Mouse (Mus musculus) adrenal gland, postnatal 10 days (tissue): ENCODE measurements around the gene Dctn1. TPM values are rescaled to one million over a fixed set of nuclear protein-coding genes. Genes with fewer than 3 reads are reported as not detected.
A peak's percentile ranks its signal among the peaks of the same experiment; 100 is the strongest.

ENCODE experiments used
- DNase-seq: peaks from one replicate; pipeline ENCODE4 v3.0.0; 2021; ENCODE audit warnings: mixed read lengths
- total RNA-seq, 2 experiments: library from RNA; stranded (reverse); gene quantifications; 2 replicates each; pipeline ENCODE4 v1.2.3; 2021

The Dctn1 gene
- total RNA-seq, 2 experiments from 2014 or later = 101 to 119 TPM

GRCm38 (mm10) chr6:83231486-83231885 lies 65.8 kb downstream of the Dctn1 start:
- DNase-seq = no peak

- no peak for DNase-seq
Observed at GRCm38 (mm10) chr6:83233306-83233705, 67.6 kb downstream of the Dctn1 start.

GRCm38 (mm10) chr6:83234280-83234741 lies 68.6 kb downstream of the Dctn1 start:
- DNase-seq = peak; percentile 17

GRCm38 (mm10) chr6:83237123-83237522 lies 71.4 kb downstream of the Dctn1 start:
- no peak for DNase-seq

- DNase-seq = no peak
Observed at GRCm38 (mm10) chr6:83244422-83245061, 78.8 kb downstream of the Dctn1 start.

GRCm38 (mm10) chr6:83245134-83245533 lies 79.4 kb downstream of the Dctn1 start:
- peak; percentile 92 for DNase-seq

- DNase-seq = no peak
Observed at GRCm38 (mm10) chr6:83245997-83246396, 80.3 kb downstream of the Dctn1 start.

- no peak for DNase-seq
Observed at GRCm38 (mm10) chr6:83246750-83247149, 81.0 kb downstream of the Dctn1 start.

GRCm38 (mm10) chr6:83247153-83247552 lies 81.4 kb downstream of the Dctn1 start:
- no peak for DNase-seq

Other genes starting within 250 kb of the Dctn1 start
- gene Sema4f, start 226.2 kb upstream of the Dctn1 start, total RNA-seq = 1 to 10 TPM; 1.0 to 2.8 TPM
- gene M1ap, start 219.0 kb upstream of the Dctn1 start, total RNA-seq = under 1 TPM; 0.36 to 0.39 TPM
- gene Dok1, start 132.4 kb upstream of the Dctn1 start, total RNA-seq = 10 to 100 TPM in 1 of 2 experiments, 1 to 10 TPM in 1; 9.8 to 11.2 TPM
- 1 to 10 TPM; 4.8 to 6.0 TPM for gene Loxl3, start 131.7 kb upstream of the Dctn1 start, total RNA-seq
- gene Aup1, start 111.4 kb upstream of the Dctn1 start, total RNA-seq = 100 to 1,000 TPM; 143 to 149 TPM
- gene Htra2, start 110.6 kb upstream of the Dctn1 start, total RNA-seq = 10 to 100 TPM; 53.4 to 60.5 TPM
- gene Dqx1, start 108.1 kb upstream of the Dctn1 start, total RNA-seq = 1 to 10 TPM; 3.7 TPM
- gene Tlx2, start 95.6 kb upstream of the Dctn1 start, total RNA-seq = 10 to 100 TPM; 11.9 to 14.3 TPM
- gene Pcgf1, start 88.1 kb upstream of the Dctn1 start, total RNA-seq = 10 to 100 TPM; 26.4 to 34.2 TPM
- 1 to 10 TPM; 5.8 to 8.7 TPM for gene Lbx2, start 79.6 kb upstream of the Dctn1 start, total RNA-seq
- gene Ccdc142, start 64.3 kb upstream of the Dctn1 start, total RNA-seq = 1 to 10 TPM; 2.4 to 7.9 TPM
- gene Gm42688, start 64.3 kb upstream of the Dctn1 start, total RNA-seq = 1 to 10 TPM; 2.9 to 6.5 TPM
- 100 to 1,000 TPM; 109 to 115 TPM for gene Mrpl53, start 56.9 kb upstream of the Dctn1 start, total RNA-seq
- gene Mogs, start 50.4 kb upstream of the Dctn1 start, total RNA-seq = 10 to 100 TPM; 42.7 to 48.9 TPM
- 10 to 100 TPM; 61.1 to 82.1 TPM for gene Wbp1, start 44.4 kb upstream of the Dctn1 start, total RNA-seq
- gene Ino80b, start 40.5 kb upstream of the Dctn1 start, total RNA-seq = 10 to 100 TPM; 20.7 to 25.7 TPM
- 10 to 100 TPM; 10.9 to 19.8 TPM for gene Rtkn, start 30.5 kb upstream of the Dctn1 start, total RNA-seq
- gene Wdr54, start 9.5 kb upstream of the Dctn1 start, total RNA-seq = 1 to 10 TPM; 2.0 to 2.2 TPM
- under 1 TPM; 0.24 to 0.39 TPM for gene 1700003E16Rik, start 9.5 kb upstream of the Dctn1 start, total RNA-seq
- gene Slc4a5, start 53.9 kb downstream of the Dctn1 start, total RNA-seq = under 1 TPM; 0.12 to 0.15 TPM
- 10 to 100 TPM; 16.6 to 24.3 TPM for gene Mthfd2, start 160.0 kb downstream of the Dctn1 start, total RNA-seq
- gene Mob1a, start 160.1 kb downstream of the Dctn1 start, total RNA-seq = 10 to 100 TPM; 66.1 to 71.9 TPM
- gene Bola3, start 183.2 kb downstream of the Dctn1 start, total RNA-seq = 100 to 1,000 TPM; 243 to 293 TPM